ENCODE assay signal across 8 mouse cellular contexts in genomic region chr13:44730939-44731551, GRCm38 (mm10). TPM values are rescaled to one million over a fixed set of nuclear protein-coding genes. Genes with fewer than 3 reads are reported as not detected.
A peak's percentile ranks its signal among the peaks of the same experiment; 100 is the strongest.
DNase-seq lines count a peak whose midpoint lies in the region; ATAC-seq and TF ChIP-seq lines count a peak whose summit lies in the region.

No protein-coding gene starts in this region.

- peak; percentile 78 for ATAC-seq in forebrain, postnatal 0 days
- peak; percentile 70 for ATAC-seq in lung, embryonic 15.5 days (ENCODE audit: borderline replicate concordance, extremely low read depth, low FRiP score, low TSS enrichment)

- peak overlapping the region; percentile 97 for H3K9ac ChIP-seq in MEL (ENCODE audit: control insufficient read depth, low read depth, low read length, poor library complexity, severe bottlenecking)
- H3K9ac ChIP-seq in forebrain, postnatal 0 days, result peak overlapping the region; percentile 85
- H3K9ac ChIP-seq in lung, embryonic 15.5 days, result peak overlapping the region; percentile 85

- TF ChIP-seq CTCF in MEL (IDR thresholded peaks at IDR 0.05 in 2 of 3, conservative IDR thresholded peaks at IDR 0.05 in 1 of 3; ENCODE audit: control insufficient read depth in 1 of 3, insufficient read depth in 1 of 3, low read depth in 2 of 3, low read length in 3 of 3, poor library complexity in 1 of 3, severe bottlenecking in 1 of 3), result no peak
- no peak for TF ChIP-seq CTCF in cerebellum, adult 2 months (IDR thresholded peaks at IDR 0.05; ENCODE audit: borderline replicate concordance, insufficient read depth, low read depth, low read length)
- no peak for TF ChIP-seq CTCF in forebrain, postnatal 0 days (IDR thresholded peaks at IDR 0.05; ENCODE audit: low read depth)
- TF ChIP-seq CTCF in olfactory bulb, adult 2 months (IDR thresholded peaks at IDR 0.05; ENCODE audit: insufficient read depth, low read depth, low read length), result no peak

- WGBS in cerebellum, adult 2 months, result under 1% methylated on average over 35 of the region's 41 CpGs
- 2% methylated on average over 36 of the region's 41 CpGs for WGBS in forebrain, postnatal 0 days
- 0% methylated on average over 38 of the region's 41 CpGs for WGBS in lung, embryonic 15.5 days
- under 1% methylated on average over 40 of the region's 41 CpGs for WGBS in olfactory bulb, adult 2 months

- no peaks in the 10 kb centered on the region for H3K27me3 ChIP-seq in MEL (ENCODE audit: control insufficient read depth in 1 of 2, insufficient read depth in 2 of 2, low read length in 2 of 2)
- no peaks in the 10 kb centered on the region for H3K27me3 ChIP-seq in cerebellum, adult 2 months (ENCODE audit: control insufficient read depth, insufficient read depth, low read length)
- H3K27me3 ChIP-seq in forebrain, postnatal 0 days (ENCODE audit: insufficient read depth, low read length), result no peaks in the 10 kb centered on the region
- H3K27me3 ChIP-seq in lung, embryonic 15.5 days, result no peaks in the 10 kb centered on the region

- H3K4me1 ChIP-seq in MEL (ENCODE audit: control insufficient read depth in 1 of 2, insufficient read depth in 2 of 2, low read length in 2 of 2), result peaks cover 3 to 7% of the 10 kb centered on the region in 2 experiments; a peak in 2 of 4 replicates
- H3K4me1 ChIP-seq in cerebellum, adult 2 months (ENCODE audit: control insufficient read depth, insufficient read depth, low read length), result peaks cover 7% of the 10 kb centered on the region
- H3K4me1 ChIP-seq in forebrain, postnatal 0 days (ENCODE audit: insufficient read depth), result peaks cover 13% of the 10 kb centered on the region; the same call in 1 of the 2 replicates
- peaks cover 21% of the 10 kb centered on the region for H3K4me1 ChIP-seq in lung, embryonic 15.5 days
- H3K4me1 ChIP-seq in olfactory bulb, adult 2 months (ENCODE audit: control insufficient read depth, insufficient read depth, low read length), result peaks cover 5% of the 10 kb centered on the region

- peaks cover 32% of the 10 kb centered on the region for H3K79me2 ChIP-seq in MEL (ENCODE audit: control insufficient read depth, insufficient read depth, low read length, poor library complexity)

- peak overlapping the region; percentile 90 to 91 for H3K4me3 ChIP-seq in MEL (ENCODE audit: control insufficient read depth in 1 of 2, insufficient read depth in 1 of 2, low read depth in 2 of 2, low read length in 2 of 2)
- peak overlapping the region; percentile 97 for H3K4me3 ChIP-seq in cerebellum, adult 2 months (replicated peaks; ENCODE audit: insufficient read depth, low read depth, low read length)
- peak overlapping the region; percentile 75 for H3K4me3 ChIP-seq in forebrain, postnatal 0 days (ENCODE audit: low read depth, low read length)
- peak overlapping the region; percentile 82 for H3K4me3 ChIP-seq in lung, embryonic 15.5 days
- H3K4me3 ChIP-seq in olfactory bulb, adult 2 months (ENCODE audit: insufficient read depth, low read depth, low read length), result peak overlapping the region; percentile 99

- H3K9me3 ChIP-seq in MEL (replicated peaks; ENCODE audit: insufficient read depth, low read length), result no peaks in the 10 kb centered on the region
- H3K9me3 ChIP-seq in forebrain, postnatal 0 days (ENCODE audit: low read length), result no peaks in the 10 kb centered on the region
- H3K9me3 ChIP-seq in lung, embryonic 15.5 days, result no peaks in the 10 kb centered on the region

- TF ChIP-seq EP300 in MEL (IDR thresholded peaks at IDR 0.05; ENCODE audit: low read depth in 1 of 2, low read length in 2 of 2), result no peak

- H3K36me3 ChIP-seq in MEL (ENCODE audit: control insufficient read depth in 1 of 2, insufficient read depth in 2 of 2, low read length in 2 of 2), result peaks cover 0 to 11% of the 10 kb centered on the region in 2 experiments; a peak in 2 of 4 replicates
- no peaks in the 10 kb centered on the region for H3K36me3 ChIP-seq in forebrain, postnatal 0 days (ENCODE audit: insufficient read depth)
- H3K36me3 ChIP-seq in lung, embryonic 15.5 days, result no peaks in the 10 kb centered on the region

- TF ChIP-seq RAD21 in MEL (IDR thresholded peaks at IDR 0.05; ENCODE audit: low read depth, low read length), result no peak

- H3K4me2 ChIP-seq in forebrain, postnatal 0 days (ENCODE audit: low read depth), result peak overlapping the region; percentile 95
- H3K4me2 ChIP-seq in lung, embryonic 15.5 days, result peak overlapping the region; percentile 72

- H3K27ac ChIP-seq in MEL (ENCODE audit: control insufficient read depth, low read depth, low read length), result peak overlapping the region; percentile 87
- H3K27ac ChIP-seq in cerebellum, adult 2 months (ENCODE audit: insufficient read depth, low read length), result peak overlapping the region; percentile 100
- peak overlapping the region; percentile 95 for H3K27ac ChIP-seq in forebrain, postnatal 0 days (ENCODE audit: low read depth, low read length)
- peak overlapping the region; percentile 97 for H3K27ac ChIP-seq in lung, embryonic 15.5 days
- peak overlapping the region; percentile 100 for H3K27ac ChIP-seq in olfactory bulb, adult 2 months (ENCODE audit: insufficient read depth, low read depth, low read length)

- TF ChIP-seq POLR2A in MEL (IDR thresholded peaks at IDR 0.05; ENCODE audit: control insufficient read depth in 1 of 2, insufficient read depth in 1 of 2, low read depth in 1 of 2, low read length in 2 of 2, poor library complexity in 1 of 2), result peak; percentile 31 to 74; a peak in 2 of 4 replicates
- peak; percentile 86 for TF ChIP-seq POLR2A in cerebellum, adult 2 months (IDR thresholded peaks at IDR 0.05; ENCODE audit: borderline replicate concordance, insufficient read depth, low read length)
- TF ChIP-seq POLR2A in olfactory bulb, adult 2 months (IDR thresholded peaks at IDR 0.05; ENCODE audit: insufficient read depth, low read depth, low read length), result peak; percentile 94

- DNase-seq in MEL (ENCODE audit: low read depth, low spot score), result peak; percentile 94
- DNase-seq in cerebellum, adult 2 months, result peak; percentile 91 to 97
- DNase-seq in forebrain, postnatal 0 days, result peak; percentile 92
- peak; percentile 88 for DNase-seq in heart, postnatal 4 days
- DNase-seq in layer of hippocampus, adult 9-10 months (ENCODE audit: low spot score), result peak; percentile 91
- DNase-seq in thymus, adult 18-20 months, result peak; percentile 72 to 83

TF ChIP-seq in MEL, 35 proteins besides CTCF, POLR2A, EP300 and RAD21:
- TF ChIP-seq GATA1 (IDR thresholded peaks at IDR 0.05; ENCODE audit: low read depth, low read length), result no peak
- peak; percentile 22; the same call in 1 of the 2 replicates for TF ChIP-seq TCF12 (IDR thresholded peaks at IDR 0.05; ENCODE audit: low read depth, low read length)
- TF ChIP-seq ZMIZ1 (IDR thresholded peaks at IDR 0.05; ENCODE audit: low read depth, low read length), result peak; percentile 63; the same call in 1 of the 2 replicates
- no peak for TF ChIP-seq RCOR1 (IDR thresholded peaks at IDR 0.05; ENCODE audit: low read depth, low read length)
- TF ChIP-seq BHLHE40 (IDR thresholded peaks at IDR 0.05; ENCODE audit: borderline replicate concordance, low read depth, low read length), result peak; percentile 81; the same call in 1 of the 2 replicates
- TF ChIP-seq NELFE (IDR thresholded peaks at IDR 0.05; ENCODE audit: low read depth, low read length), result peak; percentile 63
- TF ChIP-seq MYC (IDR thresholded peaks at IDR 0.05; ENCODE audit: low read depth, low read length), result 0 out of 2 replicates have a peak, but pooled peaks have one; percentile 2
- TF ChIP-seq ELF1 (IDR thresholded peaks at IDR 0.05; ENCODE audit: low read depth, low read length), result no peak
- peak; percentile 75 for TF ChIP-seq SIN3A (IDR thresholded peaks at IDR 0.05; ENCODE audit: low read length)
- TF ChIP-seq CHD1 (IDR thresholded peaks at IDR 0.05; ENCODE audit: low read depth, low read length), result peak; percentile 92; the same call in 1 of the 2 replicates
- TF ChIP-seq MAZ (IDR thresholded peaks at IDR 0.05; ENCODE audit: low read depth, low read length), result no peak
- no peak for TF ChIP-seq USF1 (IDR thresholded peaks at IDR 0.05; ENCODE audit: low read depth, low read length)
- peak; percentile 74 for TF ChIP-seq TBP (IDR thresholded peaks at IDR 0.05; ENCODE audit: low read depth, low read length)
- TF ChIP-seq ZNF384 (IDR thresholded peaks at IDR 0.05; ENCODE audit: low read depth, low read length), result peak; percentile 88

RNA-seq across cellular contexts. Expression of gene Jarid2, which starts 1.8 kb away (rescaled TPM):
- 5.4 and 6.7 TPM in 2 replicates for total RNA-seq in MEL (2012; rRNA removed)
- 10 to 100 TPM; 21.2 to 76.5 TPM for polyA plus RNA-seq in MEL (2012; ENCODE audit: insufficient read depth in 1 of 2, insufficient read length in 2 of 2, low read depth in 1 of 2, low replicate concordance in 2 of 2, missing spikeins in 1 of 2)
- 35.9 and 42.3 TPM in 2 replicates for polyA plus RNA-seq in cerebellum, adult 2 months (2012; rRNA removed)
- 20.2 and 22.2 TPM in 2 replicates for total RNA-seq in forebrain, postnatal 0 days (2014; rRNA removed)
- polyA plus RNA-seq in forebrain, postnatal 0 days (2015; fragmentation: Nextera tagmentation; extraction: Ambion mirVana), result 8.9 and 16.5 TPM in 2 replicates
- 10 to 100 TPM; 45.2 to 53.1 TPM for total RNA-seq in heart, postnatal 4 days (2021)
- 22.5 and 23.6 TPM in 2 replicates for polyA plus RNA-seq in lung, embryonic 15.5 days (2015; fragmentation: Nextera tagmentation; extraction: Ambion mirVana)
- polyA plus RNA-seq in olfactory bulb, adult 2 months (2012; ENCODE audit: insufficient read depth, insufficient read length, low replicate concordance, missing spikeins), result 107 TPM in 1 of 2 replicates, not detected in the other

Comparison
In these comparisons a context has a peak if more than half of its experiments do, and no peak if none do; other contexts are left out.
1. Peak in every context shown above with its lines: DNase-seq, ATAC-seq, H3K4me3 ChIP-seq and H3K27ac ChIP-seq.